Mouse (Mus musculus): Measurements from ENCODE around the gene Pidd1. TPM values are rescaled to one million over a fixed set of nuclear protein-coding genes. Genes with fewer than 3 reads are reported as not detected.
A peak's percentile ranks its signal among the peaks of the same experiment; 100 is the strongest.

Gene Pidd1
- polyA plus RNA-seq, 1 experiment from 2014 or later, result 1.8 TPM

GRCm38 (mm10) chr7:141394158-141394557, 49.7 kb downstream of the Pidd1 start:
- no peak overlapping the region for H3K4me3 ChIP-seq (ENCODE audit: low read depth, low read length)
- 82% methylated on average over 7 of the region's 7 CpGs for WGBS
- no peaks in the 10 kb centered on the region for H3K9me3 ChIP-seq (ENCODE audit: control insufficient read depth, low read length)
- H3K36me3 ChIP-seq (ENCODE audit: control insufficient read depth, insufficient read depth, low read length), result peaks cover 7% of the 10 kb centered on the region; the same call in 1 of the 2 replicates
- 0 out of 2 replicates have a peak, but pooled peaks cover 3% of the 10 kb centered on the region for H3K4me1 ChIP-seq (replicated peaks; ENCODE audit: control insufficient read depth, insufficient read depth)
- no peak overlapping the region for H3K4me2 ChIP-seq (replicated peaks; ENCODE audit: low read depth)
- H3K9ac ChIP-seq (ENCODE audit: low read length), result no peak overlapping the region
- no peak for TF ChIP-seq CTCF (IDR thresholded peaks at IDR 0.05; ENCODE audit: low read depth)
- TF ChIP-seq EP300 (optimal IDR thresholded peaks at IDR 0.05), result no peak
- no peaks in the 10 kb centered on the region for H3K27me3 ChIP-seq (ENCODE audit: control insufficient read depth, insufficient read depth, low read length)
- ATAC-seq (ENCODE audit: low FRiP score, low TSS enrichment), result no peak
- H3K27ac ChIP-seq (replicated peaks), result no peak overlapping the region
- no peak for DNase-seq (ENCODE audit: low spot score)

- DNase-seq (ENCODE audit: low spot score) (no peak), ATAC-seq (ENCODE audit: low FRiP score, low TSS enrichment) (peak; percentile 45)
- Histone ChIP-seq H3K4me2 (replicated peaks; ENCODE audit: low read depth) (peak overlapping the region; percentile 88), H3K36me3 (ENCODE audit: control insufficient read depth, insufficient read depth, low read length) (peaks cover 2% of the 10 kb centered on the region; the same call in 1 of the 2 replicates), H3K9me3 (ENCODE audit: control insufficient read depth, low read length) (no peaks in the 10 kb centered on the region), H3K27ac (replicated peaks) (peak overlapping the region; percentile 87), H3K27me3 (ENCODE audit: control insufficient read depth, insufficient read depth, low read length) (no peaks in the 10 kb centered on the region), H3K4me1 (replicated peaks; ENCODE audit: control insufficient read depth, insufficient read depth) (0 out of 2 replicates have a peak, but pooled peaks cover 3% of the 10 kb centered on the region), H3K9ac (ENCODE audit: low read length) (peak overlapping the region; percentile 67), H3K4me3 (ENCODE audit: low read depth, low read length) (peak overlapping the region; percentile 68)
- TF ChIP-seq EP300 (optimal IDR thresholded peaks at IDR 0.05) (no peak), CTCF (IDR thresholded peaks at IDR 0.05; ENCODE audit: low read depth) (no peak)
- WGBS, result 18% methylated on average over 9 of the region's 9 CpGs
Measured at GRCm38 (mm10) chr7:141392552-141393222, 51.1 kb downstream of the Pidd1 start.

- under 1% methylated on average over 57 of the region's 57 CpGs for WGBS
Measured at GRCm38 (mm10) chr7:141391625-141392551, 51.9 kb downstream of the Pidd1 start, which contains the start of gene Taldo1. Gene Taldo1 (plus strand): TSS chr7:141392199.

GRCm38 (mm10) chr7:141390326-141391259, 53.2 kb downstream of the Pidd1 start:
- Histone ChIP-seq H3K9me3 (ENCODE audit: control insufficient read depth, low read length) (no peaks in the 10 kb centered on the region), H3K36me3 (ENCODE audit: control insufficient read depth, insufficient read depth, low read length) (peaks cover under 1% of the 10 kb centered on the region; the same call in 1 of the 2 replicates), H3K27ac (replicated peaks) (no peak overlapping the region), H3K4me3 (ENCODE audit: low read depth, low read length) (no peak overlapping the region), H3K9ac (ENCODE audit: low read length) (no peak overlapping the region), H3K27me3 (ENCODE audit: control insufficient read depth, insufficient read depth, low read length) (no peaks in the 10 kb centered on the region), H3K4me2 (replicated peaks; ENCODE audit: low read depth) (no peak overlapping the region), H3K4me1 (replicated peaks; ENCODE audit: control insufficient read depth, insufficient read depth) (0 out of 2 replicates have a peak, but pooled peaks cover 3% of the 10 kb centered on the region)
- no peak for ATAC-seq (ENCODE audit: low FRiP score, low TSS enrichment)
- 55% methylated on average over 9 of the region's 9 CpGs for WGBS
- DNase-seq (ENCODE audit: low spot score), result no peak
- TF ChIP-seq EP300 (optimal IDR thresholded peaks at IDR 0.05) (no peak), CTCF (IDR thresholded peaks at IDR 0.05; ENCODE audit: low read depth) (no peak)

More at GRCm38 (mm10) chr7:141391625-141392551, 51.9 kb downstream of the Pidd1 start, which contains the start of gene Taldo1:
- peak; percentile 97 for DNase-seq (ENCODE audit: low spot score)
- Histone ChIP-seq H3K27ac (replicated peaks) (peak within 1 kb of the TSS; percentile 87), H3K36me3 (ENCODE audit: control insufficient read depth, insufficient read depth, low read length) (peaks cover 2% of the 10 kb centered on the region; the same call in 1 of the 2 replicates), H3K4me3 (ENCODE audit: low read depth, low read length) (peak within 1 kb of the TSS; percentile 68), H3K9me3 (ENCODE audit: control insufficient read depth, low read length) (no peaks in the 10 kb centered on the region), H3K4me2 (replicated peaks; ENCODE audit: low read depth) (peak within 1 kb of the TSS; percentile 88), H3K4me1 (replicated peaks; ENCODE audit: control insufficient read depth, insufficient read depth) (0 out of 2 replicates have a peak, but pooled peaks cover 3% of the 10 kb centered on the region), H3K9ac (ENCODE audit: low read length) (peak within 1 kb of the TSS; percentile 77), H3K27me3 (ENCODE audit: control insufficient read depth, insufficient read depth, low read length) (no peaks in the 10 kb centered on the region)
- TF ChIP-seq EP300 (optimal IDR thresholded peaks at IDR 0.05), result no peak
- ATAC-seq (ENCODE audit: low FRiP score, low TSS enrichment), result peak; percentile 92

GRCm38 (mm10) chr7:141388487-141389109, 55.2 kb downstream of the Pidd1 start:
- Histone ChIP-seq H3K9me3 (ENCODE audit: control insufficient read depth, low read length) (no peaks in the 10 kb centered on the region), H3K4me1 (replicated peaks; ENCODE audit: control insufficient read depth, insufficient read depth) (0 out of 2 replicates have a peak, but pooled peaks cover 3% of the 10 kb centered on the region), H3K36me3 (ENCODE audit: control insufficient read depth, insufficient read depth, low read length) (no peaks in the 10 kb centered on the region), H3K27me3 (ENCODE audit: control insufficient read depth, insufficient read depth, low read length) (no peaks in the 10 kb centered on the region), H3K9ac (ENCODE audit: low read length) (no peak overlapping the region), H3K27ac (replicated peaks) (no peak overlapping the region), H3K4me2 (replicated peaks; ENCODE audit: low read depth) (no peak overlapping the region), H3K4me3 (ENCODE audit: low read depth, low read length) (no peak overlapping the region)
- DNase-seq (ENCODE audit: low spot score), result no peak
- WGBS, result 55% methylated on average over 3 of the region's 3 CpGs
- ATAC-seq (ENCODE audit: low FRiP score, low TSS enrichment), result no peak
- TF ChIP-seq EP300 (optimal IDR thresholded peaks at IDR 0.05) (no peak), CTCF (IDR thresholded peaks at IDR 0.05; ENCODE audit: low read depth) (no peak)

Other genes starting within 250 kb of the Pidd1 start
- 2.8 and 3.5 TPM in 2 replicates for gene Lrrc56, start 249.9 kb downstream of the Pidd1 start, polyA plus RNA-seq (2015; fragmentation: Nextera tagmentation; extraction: Ambion mirVana)
- 2.7 and 3.6 TPM in 2 replicates for gene Lmntd2, start 229.9 kb downstream of the Pidd1 start, polyA plus RNA-seq (2015; fragmentation: Nextera tagmentation; extraction: Ambion mirVana)
- gene Rassf7, start 228.2 kb downstream of the Pidd1 start, polyA plus RNA-seq (2015; fragmentation: Nextera tagmentation; extraction: Ambion mirVana), result 84.2 and 105 TPM in 2 replicates
- 19.1 and 19.9 TPM in 2 replicates for gene Phrf1, start 215.2 kb downstream of the Pidd1 start, polyA plus RNA-seq (2015; fragmentation: Nextera tagmentation; extraction: Ambion mirVana)
- gene Irf7, start 177.5 kb downstream of the Pidd1 start, polyA plus RNA-seq (2015; fragmentation: Nextera tagmentation; extraction: Ambion mirVana), result 11.3 and 12.2 TPM in 2 replicates
- gene Cdhr5, start 167.2 kb downstream of the Pidd1 start, polyA plus RNA-seq (2015; fragmentation: Nextera tagmentation; extraction: Ambion mirVana), result 1.2 and 2.0 TPM in 2 replicates
- gene Sct, start 164.9 kb downstream of the Pidd1 start, polyA plus RNA-seq (2015; fragmentation: Nextera tagmentation; extraction: Ambion mirVana), result 2.2 and 2.4 TPM in 2 replicates
- gene Drd4, start 152.0 kb downstream of the Pidd1 start, polyA plus RNA-seq (2015; fragmentation: Nextera tagmentation; extraction: Ambion mirVana), result 0.06 and 0.16 TPM in 2 replicates
- 37.6 and 40.1 TPM in 2 replicates for gene Deaf1, start 116.3 kb downstream of the Pidd1 start, polyA plus RNA-seq (2015; fragmentation: Nextera tagmentation; extraction: Ambion mirVana)
- 18.6 and 19.7 TPM in 2 replicates for gene Tmem80, start 116.3 kb downstream of the Pidd1 start, polyA plus RNA-seq (2015; fragmentation: Nextera tagmentation; extraction: Ambion mirVana)
- 86.1 and 96.5 TPM in 2 replicates for gene Eps8l2, start 105.1 kb downstream of the Pidd1 start, polyA plus RNA-seq (2015; fragmentation: Nextera tagmentation; extraction: Ambion mirVana)
- gene Taldo1, start 51.8 kb downstream of the Pidd1 start, polyA plus RNA-seq (2015; fragmentation: Nextera tagmentation; extraction: Ambion mirVana), result 459 and 468 TPM in 2 replicates
- gene Gatd1, start 29.9 kb downstream of the Pidd1 start, polyA plus RNA-seq (2015; fragmentation: Nextera tagmentation; extraction: Ambion mirVana), result 30.8 and 33.8 TPM in 2 replicates
- gene Cend1, start 14.5 kb downstream of the Pidd1 start, polyA plus RNA-seq (2015; fragmentation: Nextera tagmentation; extraction: Ambion mirVana), result 2.0 and 2.5 TPM in 2 replicates
- 17.2 and 17.6 TPM in 2 replicates for gene Slc25a22, start 6.1 kb downstream of the Pidd1 start, polyA plus RNA-seq (2015; fragmentation: Nextera tagmentation; extraction: Ambion mirVana)
- 1,187 and 1,334 TPM in 2 replicates for gene Rplp2, start 3.3 kb upstream of the Pidd1 start, polyA plus RNA-seq (2015; fragmentation: Nextera tagmentation; extraction: Ambion mirVana)
- 82.1 and 88.0 TPM in 2 replicates for gene Pnpla2, start 11.2 kb upstream of the Pidd1 start, polyA plus RNA-seq (2015; fragmentation: Nextera tagmentation; extraction: Ambion mirVana)
- 20.8 and 23.5 TPM in 2 replicates for gene Cracr2b, start 17.1 kb upstream of the Pidd1 start, polyA plus RNA-seq (2015; fragmentation: Nextera tagmentation; extraction: Ambion mirVana)
- gene Cd151, start 23.4 kb upstream of the Pidd1 start, polyA plus RNA-seq (2015; fragmentation: Nextera tagmentation; extraction: Ambion mirVana), result 22.6 and 27.5 TPM in 2 replicates
- 53.4 and 60.2 TPM in 2 replicates for gene Polr2l, start 31.1 kb upstream of the Pidd1 start, polyA plus RNA-seq (2015; fragmentation: Nextera tagmentation; extraction: Ambion mirVana)
- 56.9 and 58.7 TPM in 2 replicates for gene Tspan4, start 31.2 kb upstream of the Pidd1 start, polyA plus RNA-seq (2015; fragmentation: Nextera tagmentation; extraction: Ambion mirVana)
- 20.8 and 22.6 TPM in 2 replicates for gene Chid1, start 95.8 kb upstream of the Pidd1 start, polyA plus RNA-seq (2015; fragmentation: Nextera tagmentation; extraction: Ambion mirVana)
- 30.8 and 33.0 TPM in 2 replicates for gene Ap2a2, start 118.1 kb upstream of the Pidd1 start, polyA plus RNA-seq (2015; fragmentation: Nextera tagmentation; extraction: Ambion mirVana)
- gene Muc6, start 211.3 kb upstream of the Pidd1 start, polyA plus RNA-seq (2015; fragmentation: Nextera tagmentation; extraction: Ambion mirVana), result 11.3 and 13.6 TPM in 2 replicates
- gene Muc2, start 246.3 kb upstream of the Pidd1 start, polyA plus RNA-seq (2015; fragmentation: Nextera tagmentation; extraction: Ambion mirVana), result 0.23 and 0.40 TPM in 2 replicates